Mouse (Mus musculus): ENCODE measurements around the gene Gm49358.

DNA sequence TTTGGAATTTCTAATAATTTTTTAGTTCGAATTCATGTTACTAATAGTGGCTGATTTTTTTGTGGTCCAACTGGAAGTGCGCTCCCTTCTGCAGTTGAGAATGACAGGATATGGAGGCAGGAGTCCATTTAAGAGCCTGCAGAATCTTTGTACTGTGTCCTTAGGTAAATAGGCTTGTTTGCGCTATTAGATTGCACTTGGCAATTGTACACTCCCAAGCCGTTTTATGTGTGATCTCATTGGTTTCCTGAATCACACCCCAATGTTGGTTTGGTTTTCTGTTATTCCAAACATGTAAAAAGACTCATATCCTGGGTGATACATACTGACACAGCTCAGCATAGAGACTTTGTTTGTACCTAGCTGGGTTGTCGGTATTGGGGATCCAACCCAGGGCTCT, 19.8 kb downstream of the Gm49358 start:
- TF ChIP-seq CTCF (IDR thresholded peaks at IDR 0.05; ENCODE audit: low read depth) (no peak), EP300 (optimal IDR thresholded peaks at IDR 0.05) (no peak)

Data from stomach, postnatal 0 days (tissue).